Mouse (Mus musculus) stomach, postnatal 0 days (tissue): ENCODE measurements around the gene Olfr986. TPM values are rescaled to one million over a fixed set of nuclear protein-coding genes. Genes with fewer than 3 reads are reported as not detected.

Experiments
- ATAC-seq: fragments of 200-750 bp; cut with Nextera tagmentation; 2 replicates; pipeline ENCODE4 v1.8.0; 2017; ENCODE audit not compliant: low FRiP score, low TSS enrichment
- DNase-seq: peaks from one replicate; pipeline ENCODE4 v3.0.0-alpha.2; 2016; ENCODE audit warnings: low spot score
- H3K27ac ChIP-seq: fragments of 300-500 bp; sonication (generic); replicated peaks from 2 replicates; pipeline ENCODE4 v1.5.1; 2014; ENCODE audit warnings: mild to moderate bottlenecking, control low read depth
- H3K27me3 ChIP-seq: fragments of 300-500 bp; sonication (generic); 2 replicates; pipeline ENCODE4 v1.6.1; 2014; ENCODE audit warnings: low read length; ENCODE audit not compliant: control insufficient read depth, insufficient read depth
- H3K36me3 ChIP-seq: fragments of 300-500 bp; sonication (generic); 2 replicates; pipeline ENCODE4 v1.6.1; 2014; ENCODE audit warnings: low read length, mixed read lengths; ENCODE audit not compliant: control insufficient read depth, insufficient read depth
- H3K4me1 ChIP-seq: fragments of 300-500 bp; sonication (generic); replicated peaks from 2 replicates; pipeline ENCODE4 v1.6.1; 2014; ENCODE audit warnings: antibody characterized with exemption; ENCODE audit not compliant: control insufficient read depth, insufficient read depth
- H3K4me2 ChIP-seq: fragments of 300-500 bp; sonication (generic); replicated peaks from 2 replicates; pipeline ENCODE4 v1.6.1; 2014; ENCODE audit warnings: low read depth, mild to moderate bottlenecking, control low read depth, moderate library complexity
- H3K4me3 ChIP-seq: fragments of 300-500 bp; sonication (generic); 2 replicates; pipeline ENCODE4 v1.5.1; 2014; ENCODE audit warnings: low read depth, low read length, control low read depth
- H3K9ac ChIP-seq: fragments of 300-500 bp; sonication (generic); 2 replicates; pipeline ENCODE4 v1.6.1; 2014; ENCODE audit warnings: mild to moderate bottlenecking, low read length, control low read depth, mixed read lengths
- H3K9me3 ChIP-seq: fragments of 300-500 bp; sonication (generic); 2 replicates; pipeline ENCODE4 v1.6.1; 2016; ENCODE audit warnings: low read length; ENCODE audit not compliant: control insufficient read depth
- CTCF ChIP-seq: IDR thresholded peaks from 2 replicates; pipeline ENCODE4 v1.5.1; 2016; ENCODE audit warnings: antibody characterized with exemption, low read depth, mild to moderate bottlenecking, moderate library complexity
- EP300 ChIP-seq: optimal IDR thresholded peaks from 2 replicates; pipeline ENCODE3; 2016; ENCODE audit warnings: antibody characterized with exemption
- WGBS: fragments of 180-500 bp; shearing (Covaris S2); extraction: QIAGEN DNeasy Blood & Tissue Kit; methylation state at CpG from one replicate; pipeline ENCODE4 v1.1.7; 2014; 5-methylcytosine and 5-hydroxymethylcytosine counted together
- polyA plus RNA-seq: library from polyadenylated mRNA; unstranded; fragments of >200 nt; fragmentation: Nextera tagmentation; extraction: Ambion mirVana; gene quantifications from 2 replicates; pipeline ENCODE4 v1.2.1, GENCODE M21; 2015

The Olfr986 gene
- not detected in 2 replicates for polyA plus RNA-seq

- no peaks in the 10 kb centered on the region for H3K9me3 ChIP-seq
- WGBS = 76% methylated on average over 5 of the region's 5 CpGs
- no peak for ATAC-seq
- no peak within 1 kb of the TSS for H3K4me2 ChIP-seq
- no peaks in the 10 kb centered on the region for H3K36me3 ChIP-seq
- no peak within 1 kb of the TSS for H3K27ac ChIP-seq
- TF ChIP-seq CTCF = no peak
- TF ChIP-seq EP300 = no peak
- no peak within 1 kb of the TSS for H3K4me3 ChIP-seq
- no peak for DNase-seq
- no peak within 1 kb of the TSS for H3K9ac ChIP-seq
- H3K27me3 ChIP-seq = no peaks in the 10 kb centered on the region
- H3K4me1 ChIP-seq = no peaks in the 10 kb centered on the region
Measured at GRCm38 (mm10) chr9:40180620-40181019, at the start of gene Olfr986. Gene Olfr986, plus strand, starts transcription at chr9:40180920.

- ATAC-seq (no peak), DNase-seq (no peak)
- Histone ChIP-seq H3K4me3 (no peak overlapping the region), H3K27ac (no peak overlapping the region), H3K9me3 (no peaks in the 10 kb centered on the region), H3K4me1 (no peaks in the 10 kb centered on the region), H3K27me3 (no peaks in the 10 kb centered on the region), H3K9ac (no peak overlapping the region), H3K4me2 (no peak overlapping the region), H3K36me3 (no peaks in the 10 kb centered on the region)
- WGBS = 79% methylated on average over 6 of the region's 6 CpGs
- TF ChIP-seq CTCF (no peak), EP300 (no peak)
Measured at GRCm38 (mm10) chr9:40136987-40137688, 43.6 kb upstream of the Olfr986 start.

- H3K27me3 ChIP-seq = no peaks in the 10 kb centered on the region
- H3K4me2 ChIP-seq = no peak overlapping the region
- no peak overlapping the region for H3K4me3 ChIP-seq
- no peak overlapping the region for H3K9ac ChIP-seq
- ATAC-seq = no peak
- no peaks in the 10 kb centered on the region for H3K9me3 ChIP-seq
- H3K4me1 ChIP-seq = no peaks in the 10 kb centered on the region
- WGBS = 56% methylated on average over 4 of the region's 4 CpGs
- H3K27ac ChIP-seq = no peak overlapping the region
- DNase-seq = no peak
- TF ChIP-seq CTCF (no peak), EP300 (no peak)
- no peaks in the 10 kb centered on the region for H3K36me3 ChIP-seq
Measured at GRCm38 (mm10) chr9:40139484-40139883, 41.2 kb upstream of the Olfr986 start.

GRCm38 (mm10) chr9:40141544-40141943 lies 39.2 kb upstream of the Olfr986 start:
- ATAC-seq = no peak
- TF ChIP-seq CTCF (no peak), EP300 (no peak)
- WGBS = 51% methylated on average over 1 of the region's 1 CpGs

GRCm38 (mm10) chr9:40155118-40155644 lies 25.5 kb upstream of the Olfr986 start:
- H3K36me3 ChIP-seq = no peaks in the 10 kb centered on the region
- no peaks in the 10 kb centered on the region for H3K4me1 ChIP-seq
- no peak overlapping the region for H3K4me3 ChIP-seq
- H3K27me3 ChIP-seq = no peaks in the 10 kb centered on the region
- H3K27ac ChIP-seq = no peak overlapping the region
- no peak overlapping the region for H3K4me2 ChIP-seq
- ATAC-seq = no peak
- H3K9ac ChIP-seq = no peak overlapping the region
- TF ChIP-seq CTCF = no peak
- TF ChIP-seq EP300 = no peak
- H3K9me3 ChIP-seq = no peaks in the 10 kb centered on the region
- 55% methylated on average over 4 of the region's 4 CpGs for WGBS
- DNase-seq = no peak

More at GRCm38 (mm10) chr9:40141544-40141943, 39.2 kb upstream of the Olfr986 start:
- no peak overlapping the region for H3K9ac ChIP-seq
- no peak overlapping the region for H3K27ac ChIP-seq
- H3K4me3 ChIP-seq = no peak overlapping the region
- H3K27me3 ChIP-seq = no peaks in the 10 kb centered on the region
- DNase-seq = no peak
- no peaks in the 10 kb centered on the region for H3K36me3 ChIP-seq
- H3K4me2 ChIP-seq = no peak overlapping the region
- no peaks in the 10 kb centered on the region for H3K9me3 ChIP-seq
- no peaks in the 10 kb centered on the region for H3K4me1 ChIP-seq

- Histone ChIP-seq H3K9ac (no peak overlapping the region), H3K4me3 (no peak overlapping the region), H3K4me2 (no peak overlapping the region), H3K9me3 (no peaks in the 10 kb centered on the region), H3K36me3 (no peaks in the 10 kb centered on the region), H3K4me1 (no peaks in the 10 kb centered on the region), H3K27me3 (no peaks in the 10 kb centered on the region), H3K27ac (no peak overlapping the region)
- no peak for DNase-seq
- no peak for ATAC-seq
- TF ChIP-seq EP300 (no peak), CTCF (no peak)
- WGBS = 81% methylated on average over 1 of the region's 1 CpGs
Measured at GRCm38 (mm10) chr9:40166446-40166845, 14.3 kb upstream of the Olfr986 start.
